Mouse (Mus musculus) adrenal gland (tissue): Measurements from ENCODE around the gene Apbb2.

ENCODE experiments used
- intact Hi-C: fragments of 180-260 bp; cut with DNase I; formaldehyde crosslinking; loops from one replicate; pipeline ENCODE4 v1.15.1; 2025

The Apbb2 gene

DNA sequence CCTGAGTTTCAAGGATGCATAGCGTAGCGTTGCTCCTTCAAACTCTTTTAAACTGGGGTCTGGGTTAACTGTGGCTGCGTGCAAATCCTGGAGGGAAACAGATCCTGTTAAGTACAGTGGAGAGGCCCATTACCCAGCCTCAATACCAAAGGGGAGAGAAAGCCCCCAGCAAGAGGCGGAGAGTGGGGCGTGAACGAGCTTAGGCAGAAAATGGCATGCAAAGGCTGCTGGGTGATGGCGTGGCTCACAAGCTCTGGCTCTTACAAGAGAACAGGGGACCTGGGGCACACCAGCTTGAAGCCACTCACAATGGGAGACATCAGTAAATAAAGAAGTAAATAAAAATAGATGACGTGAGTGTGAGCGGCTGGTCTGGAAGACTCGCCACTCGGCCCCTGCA, 226.8 kb downstream of the Apbb2 start:
- intact Hi-C loops: no loop called here

DNA sequence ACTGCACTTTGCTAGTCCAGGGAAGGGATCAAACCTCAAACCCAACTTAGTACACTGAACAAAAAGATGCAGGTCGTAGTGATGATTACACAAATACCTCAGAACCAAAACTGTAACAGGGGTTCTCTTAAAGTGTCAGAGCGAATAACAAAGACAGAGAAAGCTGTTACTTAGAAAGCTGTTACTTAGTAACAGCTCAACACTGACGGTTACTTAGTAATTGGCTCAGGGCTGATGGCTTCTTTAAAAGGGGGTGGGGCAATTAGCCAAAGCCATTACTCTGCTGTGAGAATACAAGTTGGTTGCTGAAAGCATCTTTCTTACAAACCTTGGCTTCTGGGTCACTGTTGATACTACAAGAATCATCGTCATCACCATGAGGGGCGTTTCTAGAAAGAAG, 227.3 kb downstream of the Apbb2 start:
- intact Hi-C loops: no loop called here

DNA sequence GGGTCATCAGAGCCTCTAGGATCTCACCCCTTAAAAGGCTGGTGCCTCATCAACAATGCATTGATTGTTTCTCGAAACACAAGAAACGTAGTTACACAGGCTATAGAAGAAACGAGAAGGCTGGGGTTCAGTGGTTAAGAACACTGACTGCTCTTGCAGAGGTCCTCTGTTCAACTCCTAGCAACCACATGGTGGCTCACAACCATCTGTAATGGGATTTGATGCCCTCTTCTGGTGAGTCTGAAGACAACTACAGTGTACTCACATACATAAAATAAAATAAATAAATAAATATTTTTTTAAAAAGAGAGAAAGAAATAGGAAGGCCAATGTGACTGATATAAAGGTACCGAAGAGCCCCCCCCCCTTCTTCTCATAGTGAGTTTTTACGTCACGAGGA, 228.0 kb downstream of the Apbb2 start:
- intact Hi-C loops: no loop called here

DNA sequence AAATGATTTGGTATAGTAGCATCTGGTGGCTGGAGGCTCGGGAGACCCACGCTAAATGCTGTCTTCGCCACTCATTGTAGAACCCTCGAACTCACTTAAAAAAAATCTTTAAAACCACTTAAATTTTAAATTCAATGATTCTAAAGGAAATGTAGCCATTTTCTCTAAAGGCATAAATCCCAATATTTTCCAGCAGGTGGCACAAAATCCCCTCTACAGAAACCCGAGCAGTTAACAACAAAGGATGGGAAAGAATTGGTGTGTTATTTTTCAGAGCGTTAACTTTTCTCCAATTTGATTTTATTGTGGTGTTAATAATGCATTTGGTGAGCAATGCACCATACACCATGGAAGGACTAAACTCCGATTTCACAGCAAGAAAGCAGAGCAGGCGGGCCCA, 231.1 kb downstream of the Apbb2 start:
- intact Hi-C loops: loop anchor here (5.0 kb wide), 1 partner anchor 235 kb away; no protein-coding TSS in a partner anchor

DNA sequence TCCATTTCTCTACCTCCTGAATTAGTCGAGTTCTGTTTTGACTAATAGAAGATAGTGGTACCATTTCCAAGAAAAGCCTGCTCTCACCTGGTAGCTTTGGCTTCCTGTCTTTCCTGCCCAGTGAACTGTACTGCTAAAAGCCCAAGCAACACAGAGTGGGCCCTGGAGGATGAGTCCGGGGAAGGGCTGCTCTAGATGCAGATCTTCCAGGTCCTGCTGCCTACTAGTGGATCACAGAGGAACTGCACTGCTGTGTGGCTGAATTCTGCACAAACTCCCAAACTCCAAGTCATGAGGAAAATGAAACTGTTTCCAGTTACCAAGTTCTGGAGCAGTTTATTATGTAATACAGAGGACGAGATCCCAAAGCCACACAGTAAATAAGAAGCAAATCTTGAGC, 232.9 kb downstream of the Apbb2 start:
- intact Hi-C loops: loop anchor here (5.0 kb wide), 1 partner anchor 237 kb away; no protein-coding TSS in a partner anchor

DNA sequence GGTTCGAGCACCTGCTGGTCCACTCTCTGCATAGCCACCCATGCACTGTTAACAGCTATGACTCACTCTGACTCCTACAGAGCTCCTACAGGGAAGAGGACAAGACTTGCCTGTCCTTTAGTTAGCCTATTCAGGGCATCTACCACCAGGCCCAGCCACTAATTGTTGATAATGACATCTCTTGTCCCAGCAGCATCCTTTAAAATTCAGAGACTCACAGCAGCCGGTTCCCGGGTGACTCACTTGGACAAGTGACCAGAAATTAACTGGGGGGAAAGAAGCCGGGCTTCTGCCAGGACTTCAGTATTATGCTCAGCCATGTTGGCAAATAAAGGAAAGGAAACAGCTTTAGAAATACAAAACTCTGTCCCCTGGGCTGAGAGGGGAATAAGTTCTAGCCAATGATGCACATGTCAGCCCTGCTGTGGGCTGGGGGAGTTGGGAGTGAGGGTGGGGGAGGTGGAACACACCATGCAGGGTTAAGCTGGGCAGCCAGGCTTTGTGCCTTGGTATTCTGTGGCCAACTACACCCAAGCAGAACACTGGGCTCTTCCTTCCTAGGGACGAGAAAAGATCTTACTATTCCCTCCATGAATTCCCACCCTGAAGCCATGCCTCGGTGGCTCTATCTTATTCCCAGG, 233.7 kb downstream of the Apbb2 start:
- intact Hi-C loops: loop anchor here (5.0 kb wide), 1 partner anchor 237 kb away; no protein-coding TSS in a partner anchor

DNA sequence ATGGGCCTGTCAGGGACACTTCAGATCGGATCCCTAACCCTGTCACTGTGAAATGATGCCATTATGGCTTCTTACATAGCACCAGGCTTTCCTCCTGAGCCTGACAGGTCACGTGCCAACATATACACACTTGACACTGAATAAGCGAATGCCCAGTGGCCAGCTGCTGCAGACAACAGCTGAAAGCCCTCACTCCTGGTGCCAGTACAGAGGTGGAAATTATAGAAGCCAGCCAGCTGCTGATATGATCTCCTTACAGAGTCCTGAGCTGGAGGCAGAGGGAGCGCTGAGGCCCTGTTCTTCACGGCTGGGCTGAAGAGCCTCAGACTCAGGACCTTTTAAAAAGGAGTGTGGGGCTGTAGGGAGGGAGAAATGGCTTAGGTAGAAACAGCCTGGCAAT, 234.5 kb downstream of the Apbb2 start:
- intact Hi-C loops: no loop called here

DNA sequence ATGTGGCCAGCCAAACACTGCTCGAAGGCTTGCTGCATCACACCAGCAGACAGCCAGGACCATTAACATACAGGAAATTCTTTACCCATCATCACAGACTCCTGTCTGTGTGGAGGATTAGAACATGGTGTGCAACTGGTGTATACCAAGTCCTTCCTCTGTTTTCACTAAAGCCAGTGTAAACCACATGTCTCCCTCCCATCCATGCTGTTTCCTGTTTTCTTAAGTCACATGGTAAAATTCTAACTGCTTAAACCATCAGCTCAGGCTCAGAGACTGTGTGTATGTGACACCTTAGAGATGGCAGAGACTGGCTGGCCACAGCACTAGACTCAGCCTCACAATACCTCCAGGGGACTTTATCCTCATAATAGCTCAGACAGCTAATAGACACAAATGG, 236.5 kb downstream of the Apbb2 start:
- intact Hi-C loops: no loop called here

DNA sequence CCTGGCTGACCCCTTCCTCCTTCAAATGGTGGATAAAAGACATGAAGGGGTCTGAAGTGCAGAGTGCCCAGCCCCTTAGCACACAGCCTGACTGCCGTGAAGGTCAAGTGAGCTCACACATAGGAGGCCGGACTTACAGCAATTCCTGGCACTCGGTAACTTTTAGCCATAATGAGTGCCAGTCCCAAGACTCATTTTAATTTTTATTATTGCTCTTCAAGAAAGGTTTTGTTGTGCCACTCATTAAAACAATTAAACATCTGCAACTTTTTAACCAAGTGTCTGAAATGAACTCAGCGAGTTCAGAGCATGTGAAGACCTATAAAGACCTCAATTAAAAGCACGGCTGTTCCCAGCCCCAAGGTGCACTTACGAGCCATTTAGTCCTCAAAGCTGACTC, 239.6 kb downstream of the Apbb2 start:
- intact Hi-C loops: no loop called here

DNA sequence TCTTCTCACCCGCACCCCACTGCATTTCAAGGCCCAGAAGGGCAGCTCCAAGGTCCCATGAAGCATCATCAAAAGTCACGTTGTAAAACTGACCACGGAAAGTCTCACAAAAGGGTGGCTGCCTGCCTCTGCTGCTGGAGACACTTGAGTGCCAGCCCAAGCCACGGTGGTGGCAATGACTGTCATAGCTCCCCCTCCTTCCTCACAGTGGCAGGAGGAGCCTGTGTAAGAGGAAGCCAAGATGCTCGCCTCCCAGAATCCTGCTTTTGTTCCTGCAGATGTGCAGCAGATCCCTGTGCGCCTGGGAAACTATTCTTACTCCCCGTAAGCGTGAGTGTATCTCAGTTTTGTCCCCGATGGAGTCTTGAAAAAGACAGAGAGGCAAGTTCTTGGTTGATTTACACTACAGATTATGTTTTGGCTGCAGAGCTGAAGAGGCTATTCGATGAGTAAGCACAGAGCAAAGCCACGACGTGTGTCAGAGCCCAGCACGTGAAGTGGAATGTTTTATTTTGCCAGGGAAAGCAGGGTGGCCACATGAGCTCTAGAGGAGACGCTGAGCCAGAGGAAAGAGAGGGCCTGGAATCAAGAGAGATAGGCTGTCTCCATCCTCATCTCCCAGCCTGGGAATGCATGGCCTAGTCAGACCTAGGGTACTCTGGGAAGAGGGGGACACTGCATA, 241.9 kb downstream of the Apbb2 start:
- intact Hi-C loops: no loop called here

DNA sequence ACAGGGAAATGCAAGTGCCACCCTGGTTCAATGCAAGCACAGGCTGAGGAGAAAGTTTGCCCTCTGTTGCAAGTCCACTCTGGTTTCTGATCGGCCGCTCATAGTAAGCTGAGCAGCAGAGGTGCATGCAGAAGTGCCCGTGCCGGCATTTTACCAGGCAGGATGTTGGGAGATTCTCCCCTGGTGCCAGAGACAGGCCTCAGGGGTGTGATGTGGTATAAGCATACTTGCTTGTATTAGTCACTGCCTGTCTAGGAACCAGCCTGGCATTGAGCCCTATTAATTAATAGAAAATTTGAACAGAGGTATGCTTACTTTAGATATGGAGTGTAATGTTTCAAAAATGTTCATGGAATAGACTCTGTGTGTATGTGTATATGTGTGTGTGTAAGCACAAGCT, 244.2 kb downstream of the Apbb2 start:
- intact Hi-C loops: no loop called here

DNA sequence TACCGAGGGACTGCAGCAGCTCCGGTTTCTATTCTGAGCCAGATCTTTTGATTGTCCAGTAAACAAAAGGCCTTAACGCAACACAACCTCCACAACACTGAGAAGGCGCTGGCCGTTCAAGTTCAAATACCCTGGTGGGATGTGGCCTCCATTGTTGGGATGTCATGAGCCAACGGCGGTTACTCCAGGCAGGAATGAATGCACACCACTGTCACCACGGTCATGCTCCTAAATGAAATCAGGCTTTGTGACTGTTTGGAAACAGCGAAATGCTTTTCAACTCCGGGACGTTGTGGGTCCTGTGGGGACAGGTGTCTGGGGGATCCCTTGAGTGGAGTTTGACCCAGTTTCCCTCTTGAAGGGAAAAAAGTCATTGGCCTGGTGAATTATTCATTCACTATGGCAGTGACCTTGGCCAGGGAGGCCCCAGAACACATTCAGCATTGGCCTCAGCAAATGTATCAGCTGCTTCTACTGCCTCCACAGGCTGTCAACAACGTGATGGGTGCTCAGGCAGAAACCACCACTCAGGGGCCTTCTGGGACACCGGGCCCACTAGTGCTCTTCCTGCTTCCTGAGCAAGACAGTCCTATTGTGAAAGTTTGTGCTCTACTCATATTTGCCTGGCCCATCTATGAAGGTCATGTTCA, 244.9 kb downstream of the Apbb2 start:
- intact Hi-C loops: no loop called here

DNA sequence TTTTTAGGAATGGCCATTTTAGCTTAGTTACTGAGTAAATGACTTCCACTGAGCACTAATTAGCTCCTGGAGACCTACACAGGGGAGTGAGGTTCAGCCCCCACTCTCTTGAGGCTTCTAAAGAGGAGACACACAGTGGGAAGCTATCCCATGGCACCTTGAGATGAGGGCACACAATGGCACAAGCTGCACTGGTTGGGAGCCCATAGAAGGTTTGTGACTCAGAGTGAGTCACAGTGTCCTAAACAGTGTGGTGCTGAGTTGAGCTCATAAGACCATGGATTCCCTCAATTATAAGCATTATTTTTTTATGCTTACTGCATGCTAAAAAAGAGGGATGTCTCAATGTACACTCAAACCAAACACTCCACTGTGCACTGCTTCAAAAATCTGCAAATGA, 247.5 kb downstream of the Apbb2 start:
- intact Hi-C loops: no loop called here

DNA sequence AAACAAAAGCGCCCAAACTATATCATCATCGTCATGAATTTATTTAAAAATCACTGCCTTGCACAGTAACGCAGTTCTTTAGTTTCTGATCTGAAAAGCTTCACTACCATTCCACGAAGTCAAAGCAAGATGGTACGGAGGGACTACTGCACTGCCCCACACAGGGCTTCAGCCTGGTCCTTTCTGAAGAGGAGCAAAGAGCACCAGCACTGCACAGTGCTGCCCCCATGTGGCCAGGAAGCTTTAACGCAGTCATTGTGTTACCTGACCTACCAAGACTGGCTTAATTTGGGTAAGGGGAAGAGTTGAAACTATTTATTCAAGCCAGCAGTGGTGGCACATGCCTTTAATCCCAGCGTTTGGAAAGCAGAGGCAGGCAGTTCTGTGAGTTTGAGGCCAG, 249.6 kb downstream of the Apbb2 start:
- intact Hi-C loops: loop anchor here (5.0 to 10.0 kb wide), 2 partner anchors 87 to 104 kb away; no protein-coding TSS in a partner anchor

DNA sequence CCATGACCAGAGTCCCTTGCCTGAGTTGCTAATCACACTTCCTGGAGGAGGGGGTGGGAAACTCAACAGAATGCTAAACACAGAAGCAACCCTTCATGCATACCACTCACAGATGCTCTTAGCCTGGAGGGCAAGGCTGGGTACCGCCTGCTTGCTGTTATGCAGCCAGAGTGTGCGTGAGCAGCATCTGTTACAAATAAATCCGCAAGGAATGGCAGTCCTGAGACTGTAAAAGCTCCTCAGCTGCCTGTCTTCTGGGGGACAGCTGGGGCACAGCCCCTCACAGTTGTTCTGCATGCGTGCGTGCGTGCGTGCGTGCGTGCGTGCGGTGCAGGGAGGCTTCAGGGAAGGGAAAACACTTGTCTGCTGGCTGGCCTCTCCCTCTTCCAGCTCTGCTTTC, 250.9 kb downstream of the Apbb2 start:
- intact Hi-C loops: loop anchor here (5.0 to 10.0 kb wide), 2 partner anchors 85 to 103 kb away; no protein-coding TSS in a partner anchor

DNA sequence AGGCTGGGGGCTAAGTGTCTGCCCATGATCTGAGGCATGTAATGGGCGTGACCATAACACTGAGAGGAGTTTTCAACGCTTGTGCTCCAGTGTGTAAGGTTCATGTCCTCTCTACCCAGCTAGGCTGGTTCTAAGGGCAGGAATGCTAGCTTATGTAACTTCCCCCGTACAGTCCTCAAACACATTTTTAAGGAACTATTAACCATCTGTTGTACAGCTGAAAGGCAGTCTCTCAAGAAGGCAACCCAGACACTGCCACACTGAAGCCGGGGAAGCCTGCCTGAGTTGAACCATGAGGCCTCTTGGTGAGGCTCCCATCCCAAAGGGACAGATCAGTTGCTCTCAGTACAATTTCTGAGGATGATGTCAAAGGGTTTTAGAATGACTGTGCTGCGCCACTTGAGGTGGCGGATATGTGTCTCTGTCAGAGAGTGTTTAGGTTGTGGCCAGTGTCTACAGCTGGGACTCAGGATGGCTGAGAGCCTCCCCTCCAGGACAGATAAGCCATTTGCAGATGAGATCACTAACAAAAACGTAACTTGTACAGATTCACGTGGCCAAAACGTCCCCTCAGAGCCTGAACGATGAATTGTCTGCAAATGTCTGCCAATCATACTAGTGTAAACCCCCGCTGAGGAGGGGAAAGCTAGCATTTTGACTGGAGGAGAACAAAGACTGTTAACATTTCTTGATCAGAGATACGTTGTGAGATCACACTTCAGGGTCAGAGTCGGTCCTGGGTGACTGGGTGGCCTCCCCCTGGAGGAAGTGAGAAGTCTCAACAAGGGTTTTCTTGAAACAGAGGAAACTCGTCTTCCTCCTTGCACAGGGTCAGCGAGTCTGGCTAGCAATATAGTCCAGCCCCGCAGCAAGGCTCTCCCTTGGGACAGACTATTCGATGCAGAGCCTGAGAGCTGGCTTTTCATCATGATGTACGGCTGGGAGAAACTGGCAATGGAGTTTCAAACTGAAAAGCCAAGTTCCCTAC, 255.0 kb downstream of the Apbb2 start:
- intact Hi-C loops: loop anchor here (5.0 to 10.0 kb wide), 2 partner anchors 41 to 99 kb away; no protein-coding TSS in a partner anchor

DNA sequence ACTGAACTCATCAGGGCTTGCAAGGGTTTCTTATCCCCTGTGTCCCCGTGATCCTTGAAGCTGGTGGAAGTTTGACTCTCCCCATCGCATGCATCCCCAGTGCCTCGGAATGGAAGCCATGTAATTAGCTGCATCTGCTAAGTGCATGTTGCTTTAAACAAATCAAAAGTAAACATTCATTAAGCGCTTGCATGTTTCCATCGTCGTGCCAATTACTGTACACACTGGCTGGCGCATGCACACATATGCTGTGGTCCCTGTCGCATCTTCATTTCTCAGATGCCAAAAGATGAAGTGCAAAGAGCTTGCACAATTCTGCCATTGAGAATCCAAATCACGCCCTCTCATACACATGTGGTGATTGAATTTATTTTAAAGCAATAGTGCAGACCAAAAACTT, 257.8 kb downstream of the Apbb2 start:
- intact Hi-C loops: loop anchor here (5.0 to 10.0 kb wide), 2 partner anchors 38 to 96 kb away; no protein-coding TSS in a partner anchor

DNA sequence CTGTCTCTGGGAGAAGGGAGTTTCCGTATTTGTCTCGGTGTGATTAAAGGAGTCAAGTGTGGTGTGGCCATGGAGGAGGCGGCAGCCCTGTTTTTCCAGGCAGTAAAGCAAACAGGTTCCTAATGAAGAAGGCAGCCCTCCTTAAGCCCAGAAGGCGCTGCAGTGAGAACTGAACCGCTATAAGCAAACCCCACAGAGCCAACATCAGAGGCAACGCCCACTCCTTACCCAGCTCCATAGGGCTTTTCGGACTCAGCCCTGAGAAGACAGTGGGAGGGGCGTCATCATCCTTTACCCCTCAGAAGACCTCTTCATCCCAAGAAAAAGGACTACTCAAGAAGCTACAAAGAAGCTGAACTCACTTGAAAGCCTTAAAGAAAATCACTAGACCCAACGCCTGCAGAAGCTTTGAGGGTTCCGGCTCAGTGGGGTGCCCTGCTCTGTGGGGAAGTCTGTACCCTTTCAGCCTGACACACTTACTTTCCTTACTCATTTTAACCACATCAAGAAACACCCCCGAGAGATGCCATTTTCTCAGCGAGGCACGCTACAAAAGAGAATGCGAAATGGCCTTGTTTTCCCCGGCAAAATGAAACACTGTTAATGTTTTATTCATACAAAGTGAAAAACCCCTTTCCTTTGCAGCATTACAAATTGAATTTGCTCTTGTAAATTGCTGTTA, 258.7 kb downstream of the Apbb2 start:
- intact Hi-C loops: loop anchor here (5.0 to 10.0 kb wide), 2 partner anchors 38 to 95 kb away; no protein-coding TSS in a partner anchor

DNA sequence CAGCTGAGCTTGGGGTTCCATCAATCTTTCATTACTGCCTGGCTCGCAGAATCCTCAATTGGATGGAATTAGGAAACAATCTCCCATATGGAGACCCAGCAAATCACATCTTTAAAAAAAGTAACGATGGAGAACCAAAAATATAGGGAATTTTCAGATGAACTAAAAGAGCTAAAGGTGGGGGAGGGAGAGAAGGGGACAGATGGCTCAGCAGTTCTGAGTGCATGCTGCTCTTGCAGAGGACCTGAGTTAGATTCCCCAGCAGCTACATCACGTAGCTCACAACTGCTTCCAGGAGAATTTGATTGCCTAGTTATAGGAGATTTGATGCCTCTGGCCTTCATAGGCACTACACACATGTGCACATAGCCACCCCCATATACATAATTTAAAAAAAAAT, 263.4 kb downstream of the Apbb2 start:
- intact Hi-C loops: no loop called here

DNA sequence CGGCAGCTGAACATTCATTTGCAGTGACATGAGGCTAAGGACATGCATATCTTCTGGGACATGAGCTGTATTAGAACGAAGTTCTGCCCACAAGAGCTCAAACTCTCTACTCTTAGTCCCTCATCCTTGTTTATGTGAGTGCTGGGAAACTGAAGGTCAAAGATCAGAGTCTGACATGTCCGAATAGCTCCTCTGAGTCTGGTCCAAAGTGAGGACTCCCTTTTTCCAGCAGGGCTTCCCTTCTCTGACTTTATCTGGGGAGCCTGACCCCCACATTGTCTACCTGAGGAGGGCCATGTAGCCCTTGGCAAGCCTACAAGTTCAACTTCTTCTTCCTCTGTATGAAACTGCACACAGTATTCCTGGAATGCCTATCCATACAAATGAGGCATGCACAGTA, 264.7 kb downstream of the Apbb2 start:
- intact Hi-C loops: no loop called here
